Mouse (Mus musculus) midbrain, embryonic 16.5 days (tissue): ENCODE results near the gene Tie1. TPM values are rescaled to one million over a fixed set of nuclear protein-coding genes. Genes with fewer than 3 reads are reported as not detected.

Source experiments
- ATAC-seq: fragments of 200-750 bp; cut with Nextera tagmentation; 2 replicates; pipeline ENCODE4 v1.8.0; 2017; ENCODE audit warnings: moderate TSS enrichment
- H3K27ac ChIP-seq: fragments of 300-500 bp; sonication (generic); 2 replicates; pipeline ENCODE4 v1.5.1; 2014; ENCODE audit warnings: mild to moderate bottlenecking, low read length, mixed read lengths
- H3K27me3 ChIP-seq: fragments of 300-500 bp; sonication (generic); 2 replicates; pipeline ENCODE4 v1.6.1; 2014; ENCODE audit warnings: low read depth, low read length, mixed read lengths; ENCODE audit not compliant: control insufficient read depth, insufficient read depth
- H3K36me3 ChIP-seq: fragments of 300-500 bp; sonication (generic); 2 replicates; pipeline ENCODE4 v1.6.1; 2014; ENCODE audit warnings: mild to moderate bottlenecking, low read length, moderate library complexity, mixed read lengths; ENCODE audit not compliant: control insufficient read depth, insufficient read depth
- H3K4me1 ChIP-seq: fragments of 300-500 bp; sonication (generic); 2 replicates; pipeline ENCODE4 v1.6.1; 2014; ENCODE audit warnings: mild to moderate bottlenecking, low read length, mixed read lengths; ENCODE audit not compliant: control insufficient read depth, insufficient read depth
- H3K4me2 ChIP-seq: fragments of 300-500 bp; sonication (generic); 2 replicates; pipeline ENCODE4 v1.6.1; 2014; ENCODE audit warnings: mild to moderate bottlenecking, low read length, mixed read lengths
- H3K4me3 ChIP-seq: fragments of 300-500 bp; sonication (generic); 2 replicates; pipeline ENCODE4 v1.5.1; 2014; ENCODE audit warnings: low read depth, mild to moderate bottlenecking, low read length, moderate library complexity, mixed read lengths
- H3K9ac ChIP-seq: fragments of 300-500 bp; sonication (generic); 2 replicates; pipeline ENCODE4 v1.6.1; 2014; ENCODE audit warnings: low read depth, low read length, mixed read lengths
- H3K9me3 ChIP-seq: fragments of 300-500 bp; sonication (generic); replicated peaks from 2 replicates; pipeline ENCODE4 v1.6.1; 2014; ENCODE audit warnings: mild to moderate bottlenecking, low read length, mixed read lengths; ENCODE audit not compliant: control insufficient read depth, poor library complexity, severe bottlenecking
- WGBS: fragments of 180-500 bp; shearing (Covaris S2); extraction: QIAGEN DNeasy Blood & Tissue Kit; methylation state at CpG from one replicate; pipeline ENCODE4 v1.1.7; 2014; 5-methylcytosine and 5-hydroxymethylcytosine counted together
- polyA plus RNA-seq: library from polyadenylated mRNA; unstranded; fragments of >200 nt; fragmentation: Nextera tagmentation; extraction: Ambion mirVana; gene quantifications from 2 replicates; pipeline ENCODE4 v1.2.1, GENCODE M21; 2015

Gene Tie1
- polyA plus RNA-seq, 1 experiment from 2014 or later: 13.1 TPM

- peak within 1 kb of the TSS; percentile 45 for H3K4me3 ChIP-seq
- H3K4me1 ChIP-seq: peaks cover 10% of the 10 kb centered on the region
- H3K36me3 ChIP-seq: peaks cover 8% of the 10 kb centered on the region; the same call in 1 of the 2 replicates
- no peaks in the 10 kb centered on the region for H3K9me3 ChIP-seq
- no peaks in the 10 kb centered on the region for H3K27me3 ChIP-seq
- 2% methylated on average over 25 of the region's 31 CpGs for WGBS
- ATAC-seq: peak; percentile 90
- H3K9ac ChIP-seq: peak within 1 kb of the TSS; percentile 73
- peak within 1 kb of the TSS; percentile 65 for H3K27ac ChIP-seq
- peak within 1 kb of the TSS; percentile 72 for H3K4me2 ChIP-seq
These were observed 62.0 kb downstream of the Tie1 start, which contains the start of gene Elovl1 for GRCm38 (mm10) chr4:118427768-118428451. Gene Elovl1, plus strand, starts transcription at chr4:118428093.

GRCm38 (mm10) chr4:118427415-118427767 is 62.5 kb downstream of the Tie1 start:
- Histone ChIP-seq H3K4me1 (peaks cover 10% of the 10 kb centered on the region), H3K27me3 (no peaks in the 10 kb centered on the region), H3K9ac (peak overlapping the region; percentile 73), H3K4me2 (peak overlapping the region; percentile 72), H3K4me3 (peak overlapping the region; percentile 45), H3K36me3 (peaks cover 8% of the 10 kb centered on the region; the same call in 1 of the 2 replicates), H3K9me3 (no peaks in the 10 kb centered on the region), H3K27ac (peak overlapping the region; percentile 12)
- ATAC-seq: peak; percentile 32
- 4% methylated on average over 5 of the region's 5 CpGs for WGBS

GRCm38 (mm10) chr4:118425374-118425773 is 64.5 kb downstream of the Tie1 start:
- peaks cover 4% of the 10 kb centered on the region; the same call in 1 of the 2 replicates for H3K36me3 ChIP-seq
- 91% methylated on average over 1 of the region's 1 CpGs for WGBS
- peaks cover 10% of the 10 kb centered on the region for H3K4me1 ChIP-seq
- H3K9me3 ChIP-seq: no peaks in the 10 kb centered on the region
- ATAC-seq: no peak
- no peaks in the 10 kb centered on the region for H3K27me3 ChIP-seq
- H3K4me3 ChIP-seq: no peak overlapping the region
- no peak overlapping the region for H3K27ac ChIP-seq
- H3K4me2 ChIP-seq: no peak overlapping the region
- no peak overlapping the region for H3K9ac ChIP-seq

- ATAC-seq: no peak
These were observed 65.2 kb downstream of the Tie1 start for GRCm38 (mm10) chr4:118424541-118425160.

GRCm38 (mm10) chr4:118421384-118421783 is 68.5 kb downstream of the Tie1 start:
- Histone ChIP-seq H3K36me3 (peaks cover 14% of the 10 kb centered on the region), H3K27me3 (no peaks in the 10 kb centered on the region), H3K9me3 (no peaks in the 10 kb centered on the region), H3K27ac (no peak overlapping the region), H3K9ac (no peak overlapping the region), H3K4me2 (no peak overlapping the region), H3K4me1 (no peaks in the 10 kb centered on the region), H3K4me3 (no peak overlapping the region)
- ATAC-seq: no peak
- WGBS: 97% methylated on average over 3 of the region's 3 CpGs

More at GRCm38 (mm10) chr4:118424541-118425160, 65.2 kb downstream of the Tie1 start:
- Histone ChIP-seq H3K4me3 (no peak overlapping the region), H3K9me3 (no peaks in the 10 kb centered on the region), H3K4me2 (no peak overlapping the region), H3K9ac (no peak overlapping the region), H3K27ac (no peak overlapping the region), H3K4me1 (peaks cover 10% of the 10 kb centered on the region), H3K27me3 (no peaks in the 10 kb centered on the region), H3K36me3 (peaks cover 8% of the 10 kb centered on the region; the same call in 1 of the 2 replicates)
- 90% methylated on average over 4 of the region's 4 CpGs for WGBS

Other genes starting within 250 kb of the Tie1 start
- gene Ptprf, start 198.7 kb downstream of the Tie1 start, polyA plus RNA-seq: 78.9 and 85.5 TPM in 2 replicates
- 8.7 and 10.3 TPM in 2 replicates for gene Szt2, start 80.8 kb downstream of the Tie1 start, polyA plus RNA-seq
- gene Med8, start 80.7 kb downstream of the Tie1 start, polyA plus RNA-seq: 101 TPM in 2 replicates
- 25.1 and 26.1 TPM in 2 replicates for gene Elovl1, start 62.0 kb downstream of the Tie1 start, polyA plus RNA-seq
- 22.6 and 27.6 TPM in 2 replicates for gene Cdc20, start 52.7 kb downstream of the Tie1 start, polyA plus RNA-seq
- gene Mpl, start 32.5 kb downstream of the Tie1 start, polyA plus RNA-seq: 0.11 TPM in 1 of 2 replicates, not detected in the other
- gene 2610528J11Rik, start 36.9 kb upstream of the Tie1 start, polyA plus RNA-seq: not detected in 2 replicates
- gene Tmem125, start 54.0 kb upstream of the Tie1 start, polyA plus RNA-seq: not detected in 2 replicates
- gene Cfap57, start 130.7 kb upstream of the Tie1 start, polyA plus RNA-seq: 2.0 and 2.5 TPM in 2 replicates
- gene Ebna1bp2, start 130.7 kb upstream of the Tie1 start, polyA plus RNA-seq: 84.8 and 98.6 TPM in 2 replicates
- gene Olfr62, start 168.9 kb upstream of the Tie1 start, polyA plus RNA-seq: not detected in 2 replicates
- not detected in 2 replicates for gene Olfr1342, start 202.7 kb upstream of the Tie1 start, polyA plus RNA-seq
- not detected in 2 replicates for gene Olfr1341, start 213.5 kb upstream of the Tie1 start, polyA plus RNA-seq
- not detected in 2 replicates for gene Olfr1340, start 230.1 kb upstream of the Tie1 start, polyA plus RNA-seq
- not detected in 2 replicates for gene Olfr1339, start 242.1 kb upstream of the Tie1 start, polyA plus RNA-seq